Mouse (Mus musculus): Measurements from ENCODE around the gene Plk1. TPM values are rescaled to one million over a fixed set of nuclear protein-coding genes. Genes with fewer than 3 reads are reported as not detected.

Plk1 gene
- polyA plus RNA-seq, 1 experiment: 87.6 TPM

- Histone ChIP-seq H3K9me3 (no peaks in the 10 kb centered on the region), H3K27me3 (replicated peaks) (no peaks in the 10 kb centered on the region), H3K4me1 (peaks cover 23% of the 10 kb centered on the region), H3K36me3 (replicated peaks; ENCODE audit: low read length) (peaks cover 85% of the 10 kb centered on the region), H3K4me3 (replicated peaks) (no peak overlapping the region)
- TF ChIP-seq FLI1 (IDR thresholded peaks at IDR 0.05; ENCODE audit: low read length) (no peak), GATA1 (IDR thresholded peaks at IDR 0.05; ENCODE audit: borderline replicate concordance, low read length) (no peak)
Measured at GRCm38 (mm10) chr7:122138190-122138589, 21.0 kb upstream of the Plk1 start.

DNA sequence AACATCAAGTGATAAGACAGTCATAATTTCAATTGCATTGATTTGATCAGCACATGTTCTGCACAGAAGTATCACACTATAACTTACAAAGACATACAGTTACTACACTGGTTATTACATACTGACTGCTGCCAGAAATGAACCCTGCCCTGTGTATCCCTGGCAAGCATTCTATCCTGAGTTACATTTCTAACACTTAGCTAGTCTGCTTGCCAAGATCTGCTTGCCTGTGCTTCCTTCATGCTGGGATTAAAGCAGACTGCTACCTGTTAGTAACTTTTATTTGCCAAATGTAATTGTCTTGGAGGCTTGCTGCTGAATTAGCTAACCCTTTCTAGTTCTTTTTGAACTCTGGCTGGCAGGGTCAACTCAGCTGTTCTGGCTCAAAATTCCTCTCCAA, 18.2 kb upstream of the Plk1 start:
- H3K36me3 ChIP-seq (replicated peaks; ENCODE audit: low read length): peaks cover 96% of the 10 kb centered on the region
- no peaks in the 10 kb centered on the region for H3K27me3 ChIP-seq (replicated peaks)
- H3K4me3 ChIP-seq (replicated peaks): no peak overlapping the region
- no peaks in the 10 kb centered on the region for H3K9me3 ChIP-seq
- H3K4me1 ChIP-seq: peaks cover 9% of the 10 kb centered on the region
- TF ChIP-seq FLI1 (IDR thresholded peaks at IDR 0.05; ENCODE audit: low read length): no peak
- no peak for TF ChIP-seq GATA1 (IDR thresholded peaks at IDR 0.05; ENCODE audit: borderline replicate concordance, low read length)

DNA sequence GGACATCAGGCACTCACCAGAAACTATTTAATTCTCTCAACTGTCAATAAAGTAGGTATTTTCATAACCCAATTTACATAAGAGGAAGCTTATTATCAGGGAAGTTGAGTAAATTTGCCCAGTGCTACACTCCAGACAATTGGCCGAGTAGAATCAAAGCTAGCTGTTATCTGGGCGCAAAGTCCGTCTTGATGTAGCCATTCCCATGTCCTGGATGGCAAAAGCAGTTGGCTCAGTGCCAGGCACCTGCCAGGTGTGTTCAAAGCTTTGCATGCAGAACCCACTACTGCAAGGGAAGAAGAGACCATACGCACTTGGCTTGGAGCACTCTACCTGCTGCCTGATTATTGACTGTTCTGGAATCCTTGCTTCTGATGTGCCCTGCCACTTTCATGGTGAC, 6.8 kb upstream of the Plk1 start:
- H3K4me3 ChIP-seq (replicated peaks): no peak overlapping the region
- no peaks in the 10 kb centered on the region for H3K9me3 ChIP-seq
- no peaks in the 10 kb centered on the region for H3K27me3 ChIP-seq (replicated peaks)
- H3K36me3 ChIP-seq (replicated peaks; ENCODE audit: low read length): peaks cover 80% of the 10 kb centered on the region
- TF ChIP-seq GATA1 (IDR thresholded peaks at IDR 0.05; ENCODE audit: borderline replicate concordance, low read length): no peak
- no peak for TF ChIP-seq FLI1 (IDR thresholded peaks at IDR 0.05; ENCODE audit: low read length)
- peaks cover 25% of the 10 kb centered on the region for H3K4me1 ChIP-seq

DNA sequence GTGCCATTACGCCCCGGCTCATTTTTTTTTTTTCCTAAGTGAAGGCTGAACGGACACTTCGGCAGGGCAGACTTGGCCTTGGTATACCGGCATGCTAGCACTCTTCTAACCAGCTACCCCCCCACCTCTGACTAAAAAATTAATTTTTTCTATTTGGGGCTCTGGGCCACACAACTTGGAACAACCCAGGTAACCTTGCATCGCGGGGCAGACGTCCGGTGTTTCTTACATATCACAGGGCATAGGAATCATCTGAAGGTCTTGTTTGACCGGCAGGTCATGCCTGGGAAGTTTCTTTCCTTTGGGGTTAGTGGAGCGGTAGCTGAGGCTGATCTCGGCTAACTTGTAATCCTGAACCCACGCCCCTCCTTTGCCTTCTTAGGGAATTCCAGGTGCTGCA, 751 bp upstream of the Plk1 start:
- TF ChIP-seq GATA1 (IDR thresholded peaks at IDR 0.05; ENCODE audit: borderline replicate concordance, low read length): no peak
- no peak for TF ChIP-seq FLI1 (IDR thresholded peaks at IDR 0.05; ENCODE audit: low read length)
- Histone ChIP-seq H3K27me3 (replicated peaks) (no peaks in the 10 kb centered on the region), H3K36me3 (replicated peaks; ENCODE audit: low read length) (peaks cover 48% of the 10 kb centered on the region), H3K4me1 (peaks cover 65% of the 10 kb centered on the region), H3K9me3 (no peaks in the 10 kb centered on the region), H3K4me3 (replicated peaks) (peak overlapping the region; percentile 97)

- peaks cover 76% of the 10 kb centered on the region for H3K4me1 ChIP-seq
- TF ChIP-seq GATA1 (IDR thresholded peaks at IDR 0.05; ENCODE audit: borderline replicate concordance, low read length) (no peak), FLI1 (IDR thresholded peaks at IDR 0.05; ENCODE audit: low read length) (no peak)
- H3K27me3 ChIP-seq (replicated peaks): no peaks in the 10 kb centered on the region
- H3K36me3 ChIP-seq (replicated peaks; ENCODE audit: low read length): peaks cover 54% of the 10 kb centered on the region
- H3K4me3 ChIP-seq (replicated peaks): peak overlapping the region; percentile 97
- no peaks in the 10 kb centered on the region for H3K9me3 ChIP-seq
Measured at GRCm38 (mm10) chr7:122160037-122160436, 798 bp downstream of the Plk1 start.

GRCm38 (mm10) chr7:122163766-122164165, 4.5 kb downstream of the Plk1 start:
- H3K9me3 ChIP-seq: no peaks in the 10 kb centered on the region
- H3K4me3 ChIP-seq (replicated peaks): no peak overlapping the region
- peaks cover 59% of the 10 kb centered on the region for H3K4me1 ChIP-seq
- no peaks in the 10 kb centered on the region for H3K27me3 ChIP-seq (replicated peaks)
- peaks cover 79% of the 10 kb centered on the region for H3K36me3 ChIP-seq (replicated peaks; ENCODE audit: low read length)
- TF ChIP-seq FLI1 (IDR thresholded peaks at IDR 0.05; ENCODE audit: low read length): no peak

GRCm38 (mm10) chr7:122167203-122167602, 8.0 kb downstream of the Plk1 start:
- no peaks in the 10 kb centered on the region for H3K27me3 ChIP-seq (replicated peaks)
- TF ChIP-seq FLI1 (IDR thresholded peaks at IDR 0.05; ENCODE audit: low read length) (no peak), GATA1 (IDR thresholded peaks at IDR 0.05; ENCODE audit: borderline replicate concordance, low read length) (no peak)
- no peak overlapping the region for H3K4me3 ChIP-seq (replicated peaks)
- H3K4me1 ChIP-seq: peaks cover 37% of the 10 kb centered on the region
- peaks cover 91% of the 10 kb centered on the region for H3K36me3 ChIP-seq (replicated peaks; ENCODE audit: low read length)
- no peaks in the 10 kb centered on the region for H3K9me3 ChIP-seq

GRCm38 (mm10) chr7:122170705-122171104, 11.5 kb downstream of the Plk1 start:
- H3K36me3 ChIP-seq (replicated peaks; ENCODE audit: low read length): peaks cover 57% of the 10 kb centered on the region

GRCm38 (mm10) chr7:122171613-122172012, 12.4 kb downstream of the Plk1 start:
- peak overlapping the region; percentile 47 for H3K4me3 ChIP-seq (replicated peaks)
- peaks cover 48% of the 10 kb centered on the region for H3K36me3 ChIP-seq (replicated peaks; ENCODE audit: low read length)
- H3K9me3 ChIP-seq: no peaks in the 10 kb centered on the region
- TF ChIP-seq GATA1 (IDR thresholded peaks at IDR 0.05; ENCODE audit: borderline replicate concordance, low read length) (no peak), FLI1 (IDR thresholded peaks at IDR 0.05; ENCODE audit: low read length) (no peak)
- peaks cover 7% of the 10 kb centered on the region; the same call in 1 of the 2 replicates for H3K4me1 ChIP-seq
- H3K27me3 ChIP-seq (replicated peaks): peaks cover 23% of the 10 kb centered on the region

More at GRCm38 (mm10) chr7:122170705-122171104, 11.5 kb downstream of the Plk1 start:
- TF ChIP-seq GATA1 (IDR thresholded peaks at IDR 0.05; ENCODE audit: borderline replicate concordance, low read length): no peak
- no peak for TF ChIP-seq FLI1 (IDR thresholded peaks at IDR 0.05; ENCODE audit: low read length)
- Histone ChIP-seq H3K27me3 (replicated peaks) (peaks cover 17% of the 10 kb centered on the region), H3K4me3 (replicated peaks) (no peak overlapping the region), H3K4me1 (peaks cover 13% of the 10 kb centered on the region), H3K9me3 (no peaks in the 10 kb centered on the region)

GRCm38 (mm10) chr7:122180720-122181119, 21.5 kb downstream of the Plk1 start:
- peaks cover 63% of the 10 kb centered on the region for H3K27me3 ChIP-seq (replicated peaks)
- no peaks in the 10 kb centered on the region for H3K9me3 ChIP-seq
- H3K36me3 ChIP-seq (replicated peaks; ENCODE audit: low read length): no peaks in the 10 kb centered on the region
- H3K4me3 ChIP-seq (replicated peaks): no peak overlapping the region
- TF ChIP-seq GATA1 (IDR thresholded peaks at IDR 0.05; ENCODE audit: borderline replicate concordance, low read length): no peak
- H3K4me1 ChIP-seq: 0 out of 2 replicates have a peak, but pooled peaks cover under 1% of the 10 kb centered on the region

DNA sequence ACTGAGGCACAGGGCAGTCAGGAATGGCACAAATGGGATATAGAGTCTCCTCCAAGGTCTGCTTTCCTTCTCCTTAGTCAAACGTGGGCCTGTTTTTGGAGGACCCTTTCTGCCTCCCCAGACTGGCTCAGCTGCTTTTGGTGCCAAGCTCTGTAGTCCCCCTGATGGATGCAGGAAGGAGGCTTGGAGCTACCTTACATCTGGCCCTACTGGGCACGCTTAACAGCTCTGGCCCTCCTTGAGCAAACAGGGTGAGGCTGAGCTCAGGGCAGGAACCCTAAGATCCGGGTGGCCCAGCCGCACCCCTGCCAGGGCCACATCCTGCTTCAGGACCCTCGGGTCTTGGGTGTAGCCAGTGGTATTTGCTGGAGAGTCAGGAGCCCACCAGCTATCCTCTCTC, 25.3 kb downstream of the Plk1 start:
- peaks cover 54% of the 10 kb centered on the region for H3K27me3 ChIP-seq (replicated peaks)
- H3K9me3 ChIP-seq: no peaks in the 10 kb centered on the region
- TF ChIP-seq FLI1 (IDR thresholded peaks at IDR 0.05; ENCODE audit: low read length): no peak
- TF ChIP-seq GATA1 (IDR thresholded peaks at IDR 0.05; ENCODE audit: borderline replicate concordance, low read length): no peak
- no peak overlapping the region for H3K4me3 ChIP-seq (replicated peaks)
- H3K36me3 ChIP-seq (replicated peaks; ENCODE audit: low read length): no peaks in the 10 kb centered on the region
- H3K4me1 ChIP-seq: 0 out of 2 replicates have a peak, but pooled peaks cover 3% of the 10 kb centered on the region
